Mouse (Mus musculus) lung, embryonic 14.5 days (tissue): ENCODE data around the gene Ttc28. TPM values are rescaled to one million over a fixed set of nuclear protein-coding genes. Genes with fewer than 3 reads are reported as not detected.
A peak's percentile ranks its signal among the peaks of the same experiment; 100 is the strongest.

ENCODE experiments used
- ATAC-seq: fragments of 200-750 bp; cut with Nextera tagmentation; 2 replicates; pipeline ENCODE4 v1.8.0; 2017; ENCODE audit warnings: mild to moderate bottlenecking, moderate TSS enrichment, moderate library complexity; ENCODE audit not compliant: insufficient read depth
- DNase-seq: peaks from one replicate; pipeline ENCODE4 v3.0.0-alpha.2; 2015
- H3K27ac ChIP-seq: fragments of 300-500 bp; sonication (generic); 2 replicates; pipeline ENCODE4 v1.5.1; 2014; ENCODE audit warnings: low read depth, mild to moderate bottlenecking, moderate library complexity
- H3K27me3 ChIP-seq: fragments of 300-500 bp; sonication (generic); 2 replicates; pipeline ENCODE4 v1.6.1; 2014; ENCODE audit warnings: low read length, control low read depth; ENCODE audit not compliant: insufficient read depth
- H3K36me3 ChIP-seq: fragments of 300-500 bp; sonication (generic); 2 replicates; pipeline ENCODE4 v1.6.1; 2014; ENCODE audit warnings: control low read depth; ENCODE audit not compliant: insufficient read depth
- H3K4me1 ChIP-seq: fragments of 300-500 bp; sonication (generic); 2 replicates; pipeline ENCODE4 v1.6.1; 2014; ENCODE audit warnings: antibody characterized with exemption, control low read depth; ENCODE audit not compliant: insufficient read depth
- H3K4me2 ChIP-seq: fragments of 300-500 bp; sonication (generic); 2 replicates; pipeline ENCODE4 v1.6.1; 2014; ENCODE audit warnings: mild to moderate bottlenecking
- H3K4me3 ChIP-seq: fragments of 300-500 bp; sonication (generic); 2 replicates; pipeline ENCODE4 v1.5.1; 2014; ENCODE audit warnings: low read depth, low read length
- H3K9ac ChIP-seq: fragments of 300-500 bp; sonication (generic); 2 replicates; pipeline ENCODE4 v1.6.1; 2014
- H3K9me3 ChIP-seq: fragments of 300-500 bp; sonication (generic); 2 replicates; pipeline ENCODE4 v1.6.1; 2016; ENCODE audit warnings: low read depth, low read length, control low read depth
- CTCF ChIP-seq: IDR thresholded peaks from 2 replicates; pipeline ENCODE4 v1.5.1; 2016; ENCODE audit warnings: antibody characterized with exemption, low read depth
- WGBS: fragments of 180-500 bp; shearing (Covaris S2); extraction: QIAGEN DNeasy Blood & Tissue Kit; methylation state at CpG from one replicate; pipeline ENCODE4 v1.1.7; 2014; 5-methylcytosine and 5-hydroxymethylcytosine counted together
- polyA plus RNA-seq: library from polyadenylated mRNA; unstranded; fragments of >200 nt; fragmentation: Nextera tagmentation; extraction: Ambion mirVana; gene quantifications from 2 replicates; pipeline ENCODE4 v1.2.1, GENCODE M21; 2014

Ttc28 gene
- polyA plus RNA-seq, 1 experiment from 2014 or later = 15.2 TPM

DNA sequence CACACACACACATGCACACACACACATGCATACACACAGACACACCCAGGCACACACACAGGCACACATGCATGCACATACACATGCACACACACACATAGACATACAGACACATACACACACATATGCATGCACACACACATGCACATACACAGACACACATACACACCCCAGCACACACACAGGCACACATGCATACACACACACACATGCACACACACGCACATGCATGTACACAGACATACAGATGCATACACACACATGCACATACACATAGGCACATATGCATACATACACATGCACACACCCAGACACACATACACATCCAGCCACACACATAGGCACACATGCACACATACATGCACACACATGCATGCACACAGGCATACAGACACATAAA is 27.1 kb downstream of the Ttc28 start:
- Histone ChIP-seq H3K36me3 (no peaks in the 10 kb centered on the region), H3K9ac (no peak overlapping the region), H3K9me3 (no peaks in the 10 kb centered on the region), H3K27me3 (no peaks in the 10 kb centered on the region), H3K27ac (no peak overlapping the region), H3K4me2 (no peak overlapping the region), H3K4me3 (no peak overlapping the region), H3K4me1 (no peaks in the 10 kb centered on the region)
- WGBS = 96% methylated on average over 1 of the region's 1 CpGs
- no peak for TF ChIP-seq CTCF
- no peak for ATAC-seq
- no peak for DNase-seq

DNA sequence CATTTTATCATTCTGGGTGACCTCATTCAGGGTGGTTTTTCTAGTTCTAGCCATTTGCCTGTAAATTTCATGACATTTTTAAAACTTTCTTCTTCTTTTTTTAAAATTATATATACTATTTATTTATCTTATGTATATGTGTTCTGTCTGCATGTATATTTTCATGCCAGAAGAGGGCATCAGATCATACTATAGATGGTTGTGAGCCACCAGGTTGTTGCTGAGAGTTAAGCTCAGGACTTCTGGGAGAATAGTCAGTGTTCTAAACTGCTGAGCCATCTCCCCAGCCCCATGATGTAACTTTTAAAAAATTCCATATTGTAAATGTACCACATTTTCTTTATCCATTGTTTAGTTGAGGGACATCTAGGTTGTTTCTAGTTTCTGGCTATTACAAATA is 29.3 kb downstream of the Ttc28 start:
- ATAC-seq (no peak), DNase-seq (peak; percentile 39)
- H3K27ac ChIP-seq = no peak overlapping the region
- TF ChIP-seq CTCF = no peak
- H3K36me3 ChIP-seq = no peaks in the 10 kb centered on the region
- H3K4me1 ChIP-seq = no peaks in the 10 kb centered on the region
- H3K9me3 ChIP-seq = no peaks in the 10 kb centered on the region
- H3K4me2 ChIP-seq = no peak overlapping the region
- no peak overlapping the region for H3K4me3 ChIP-seq
- no peak overlapping the region for H3K9ac ChIP-seq
- no peaks in the 10 kb centered on the region for H3K27me3 ChIP-seq

DNA sequence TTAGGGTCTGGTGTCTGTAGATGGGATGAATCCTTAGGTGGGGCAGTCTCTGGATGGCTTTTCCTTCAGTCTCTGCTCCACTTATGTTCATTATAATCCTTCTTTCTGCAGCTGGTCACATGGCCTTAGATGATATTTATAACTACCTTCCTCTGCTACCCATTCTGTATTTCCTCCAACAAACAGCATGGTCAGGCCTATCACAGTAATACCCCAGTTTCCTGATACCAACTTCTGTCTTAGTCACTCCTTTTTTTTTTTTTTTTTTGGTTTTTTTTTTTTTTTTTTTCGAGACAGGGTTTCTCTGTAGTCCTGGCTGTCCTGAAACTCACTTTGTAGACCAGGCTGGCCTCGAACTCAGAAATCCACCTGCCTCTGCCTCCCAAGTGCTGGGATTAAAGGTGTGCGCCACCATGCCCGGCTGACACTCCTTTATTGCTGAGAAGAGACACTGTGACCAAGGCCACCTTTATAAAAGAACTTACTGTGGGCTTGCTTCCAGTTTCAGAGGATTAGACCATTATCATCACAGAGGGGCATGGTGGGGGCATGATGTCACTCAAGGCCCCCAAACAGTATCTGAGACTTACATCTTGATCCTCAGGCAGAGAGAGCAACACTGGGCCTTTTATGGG is 30.5 kb downstream of the Ttc28 start:
- ATAC-seq (no peak), DNase-seq (no peak)
- Histone ChIP-seq H3K9me3 (no peaks in the 10 kb centered on the region), H3K4me3 (no peak overlapping the region), H3K9ac (no peak overlapping the region), H3K36me3 (no peaks in the 10 kb centered on the region), H3K4me1 (no peaks in the 10 kb centered on the region), H3K4me2 (no peak overlapping the region), H3K27me3 (no peaks in the 10 kb centered on the region), H3K27ac (no peak overlapping the region)
- 77% methylated on average over 4 of the region's 4 CpGs for WGBS
- no peak for TF ChIP-seq CTCF

DNA sequence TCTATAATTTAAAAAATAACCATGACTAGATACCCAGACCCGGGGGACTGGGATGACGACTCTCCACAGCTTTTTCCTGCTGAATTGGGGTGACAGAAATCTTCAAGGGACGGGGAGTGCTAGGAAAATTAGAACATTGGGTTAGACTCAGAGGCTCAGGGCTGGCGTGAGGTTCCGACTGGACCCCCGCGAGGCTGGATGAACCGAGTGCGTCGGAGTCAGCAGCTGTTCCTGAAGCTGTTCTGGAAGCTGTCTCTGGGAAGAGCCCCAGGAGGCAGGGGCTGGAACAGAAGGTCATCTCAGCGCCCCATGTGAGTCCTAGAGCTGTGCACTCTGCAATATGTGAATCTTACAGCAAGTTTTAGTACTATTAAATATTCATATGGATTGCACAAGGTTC is 35.3 kb downstream of the Ttc28 start:
- Histone ChIP-seq H3K9me3 (no peaks in the 10 kb centered on the region), H3K36me3 (no peaks in the 10 kb centered on the region), H3K9ac (no peak overlapping the region), H3K4me3 (no peak overlapping the region), H3K4me2 (no peak overlapping the region), H3K27ac (no peak overlapping the region), H3K4me1 (no peaks in the 10 kb centered on the region), H3K27me3 (no peaks in the 10 kb centered on the region)
- 83% methylated on average over 11 of the region's 11 CpGs for WGBS
- no peak for TF ChIP-seq CTCF
- no peak for ATAC-seq
- DNase-seq = no peak

DNA sequence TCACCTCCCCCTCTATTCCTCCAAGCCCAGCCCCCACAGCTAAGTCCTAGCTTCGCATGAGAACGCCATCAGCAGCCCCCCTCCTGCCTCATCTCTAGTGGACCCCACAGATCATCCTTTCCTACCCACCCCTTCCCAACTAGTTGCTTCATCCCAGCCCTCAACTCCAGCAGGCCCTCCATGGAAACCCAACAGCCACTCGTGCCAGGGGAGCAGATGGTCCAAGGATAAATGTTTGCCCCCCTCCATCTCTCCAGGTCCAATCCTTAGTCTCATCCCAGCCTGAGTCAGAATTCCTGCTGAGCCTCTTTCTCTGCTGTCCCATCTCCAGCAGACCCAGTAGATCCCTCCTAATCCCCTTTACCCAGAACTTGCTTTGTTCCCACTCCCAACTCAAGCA is 36.6 kb downstream of the Ttc28 start:
- Histone ChIP-seq H3K9ac (no peak overlapping the region), H3K9me3 (no peaks in the 10 kb centered on the region), H3K36me3 (no peaks in the 10 kb centered on the region), H3K4me3 (no peak overlapping the region), H3K4me1 (no peaks in the 10 kb centered on the region), H3K27ac (no peak overlapping the region), H3K27me3 (no peaks in the 10 kb centered on the region), H3K4me2 (no peak overlapping the region)
- ATAC-seq = no peak
- TF ChIP-seq CTCF = no peak
- no peak for DNase-seq
- WGBS = 83% methylated on average over 3 of the region's 3 CpGs

DNA sequence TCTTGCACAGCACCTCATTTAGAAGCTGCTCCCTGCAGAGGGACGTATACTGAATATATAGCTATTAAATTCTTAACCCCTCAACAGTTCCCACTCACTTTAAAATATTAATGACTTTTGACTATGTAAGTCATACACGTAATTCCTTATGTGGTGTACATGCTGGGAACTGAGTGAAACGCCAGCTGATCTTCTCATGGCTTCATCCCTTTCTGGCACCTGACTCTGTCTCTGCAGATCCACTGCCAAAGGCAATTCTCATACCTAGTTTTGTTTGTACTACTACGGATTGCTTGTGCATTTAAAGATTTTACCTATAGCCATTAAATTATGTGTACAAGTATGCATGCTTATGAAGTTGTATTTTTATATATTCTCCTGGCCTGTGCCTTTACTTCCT is 39.9 kb downstream of the Ttc28 start:
- H3K36me3 ChIP-seq = no peaks in the 10 kb centered on the region
- DNase-seq = no peak
- H3K27me3 ChIP-seq = no peaks in the 10 kb centered on the region
- no peak overlapping the region for H3K27ac ChIP-seq
- no peak for TF ChIP-seq CTCF
- WGBS = 79% methylated on average over 4 of the region's 4 CpGs
- no peak overlapping the region for H3K9ac ChIP-seq
- H3K4me3 ChIP-seq = no peak overlapping the region
- no peaks in the 10 kb centered on the region for H3K4me1 ChIP-seq
- H3K9me3 ChIP-seq = no peaks in the 10 kb centered on the region
- no peak overlapping the region for H3K4me2 ChIP-seq
- no peak for ATAC-seq

DNA sequence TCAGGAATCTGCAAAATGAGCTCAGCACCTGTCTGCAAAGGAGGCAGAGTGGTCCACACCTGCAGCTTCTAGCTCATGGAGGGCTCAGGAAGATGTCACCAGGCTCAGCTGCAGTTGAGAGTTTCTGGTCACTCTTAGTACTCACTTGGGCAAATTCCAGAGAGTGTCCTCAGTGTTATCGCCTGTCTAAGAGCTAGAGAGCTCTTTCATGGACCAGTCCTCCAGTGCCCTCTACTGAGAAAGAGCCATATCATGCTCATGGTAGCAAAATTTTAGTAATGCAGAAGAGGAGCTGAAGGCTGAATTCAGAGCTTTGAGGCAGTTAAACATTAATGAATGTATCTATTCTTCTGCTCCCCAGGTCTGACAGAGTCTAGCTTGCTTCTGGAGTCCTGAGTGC is 43.7 kb downstream of the Ttc28 start:
- Histone ChIP-seq H3K27ac (no peak overlapping the region), H3K9me3 (no peaks in the 10 kb centered on the region), H3K27me3 (no peaks in the 10 kb centered on the region), H3K4me2 (no peak overlapping the region), H3K4me3 (no peak overlapping the region), H3K4me1 (no peaks in the 10 kb centered on the region), H3K36me3 (no peaks in the 10 kb centered on the region), H3K9ac (no peak overlapping the region)
- peak; percentile 30; the same call in 1 of the 2 replicates for TF ChIP-seq CTCF
- ATAC-seq (no peak), DNase-seq (peak; percentile 56)
- WGBS = 24% methylated on average over 1 of the region's 1 CpGs

DNA sequence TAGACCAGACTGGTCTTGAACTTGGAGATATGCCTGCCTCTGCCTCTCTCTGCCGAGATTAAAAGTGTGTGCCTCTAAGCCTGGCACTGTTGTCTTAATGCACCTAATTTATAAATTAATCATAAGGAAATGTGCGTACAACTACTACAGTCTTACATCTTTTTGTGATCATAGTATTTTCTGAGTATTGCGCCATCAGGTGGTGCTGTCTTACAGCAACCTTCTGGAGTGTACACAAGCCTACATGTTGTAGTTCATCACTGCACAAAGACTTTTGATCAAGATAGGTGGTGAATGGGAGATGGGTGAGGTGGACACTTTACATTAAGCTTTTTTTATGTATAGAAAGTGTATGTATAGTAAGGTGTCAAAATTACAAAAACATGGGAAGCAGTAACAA is 45.0 kb downstream of the Ttc28 start:
- DNase-seq = no peak
- no peak overlapping the region for H3K27ac ChIP-seq
- ATAC-seq = no peak
- H3K36me3 ChIP-seq = no peaks in the 10 kb centered on the region
- H3K4me3 ChIP-seq = no peak overlapping the region
- TF ChIP-seq CTCF = no peak; the same call in 1 of the 2 replicates
- H3K4me2 ChIP-seq = no peak overlapping the region
- no peaks in the 10 kb centered on the region for H3K9me3 ChIP-seq
- no peaks in the 10 kb centered on the region for H3K4me1 ChIP-seq
- no peak overlapping the region for H3K9ac ChIP-seq
- H3K27me3 ChIP-seq = no peaks in the 10 kb centered on the region
- 87% methylated on average over 3 of the region's 3 CpGs for WGBS
